Mouse (Mus musculus) bone marrow, adult 2 months (tissue): ENCODE measurements around the gene Gpr180. TPM values are rescaled to one million over a fixed set of nuclear protein-coding genes. Genes with fewer than 3 reads are reported as not detected.
"Not testable (repeated sequence)": the region's sequence is repeated elsewhere in the genome, so short reads cannot be mapped to it uniquely, and the experiment has no call there.

Experiments
- H3K27ac ChIP-seq: fragments of 200-500 bp; 2 replicates; pipeline ENCODE4 v1.5.1; 2012; ENCODE audit warnings: low read depth, mild to moderate bottlenecking, control low read depth, inconsistent platforms, low read length; ENCODE audit not compliant: control insufficient read depth, poor library complexity, insufficient read depth
- H3K4me1 ChIP-seq: fragments of 200-500 bp; 2 replicates; pipeline ENCODE4 v1.6.1; 2011; ENCODE audit warnings: low read length; ENCODE audit not compliant: control insufficient read depth, insufficient read depth
- H3K4me3 ChIP-seq: fragments of 200-500 bp; replicated peaks from 2 replicates; pipeline ENCODE3; 2011; ENCODE audit warnings: mild to moderate bottlenecking, low read depth, low read length, control low read depth; ENCODE audit not compliant: control insufficient read depth
- CTCF ChIP-seq: fragments of 200-500 bp; IDR thresholded peaks from 2 replicates; pipeline ENCODE4 v1.5.1; 2011; ENCODE audit warnings: low read length, control low read depth; ENCODE audit not compliant: control insufficient read depth, insufficient read depth
- POLR2A ChIP-seq: fragments of 200-500 bp; IDR thresholded peaks from 2 replicates; pipeline ENCODE4 v1.6.1; 2011; ENCODE audit warnings: low read depth, mild to moderate bottlenecking, control low read depth, low read length, borderline replicate concordance; ENCODE audit not compliant: control insufficient read depth
- WGBS: fragments of 180-500 bp; shearing (Covaris S2); methylation state at CpG from one replicate; pipeline ENCODE4 v1.1.7; 2018; 5-methylcytosine and 5-hydroxymethylcytosine counted together
- polyA plus RNA-seq: library from polyadenylated mRNA; stranded (reverse); fragments of >200 nt; gene quantifications from 2 replicates; pipeline ENCODE4 v1.2.4, GENCODE M21; 2011; ENCODE audit warnings: low replicate concordance; ENCODE audit not compliant: missing spikeins, insufficient read depth, insufficient read length

Gpr180 gene
- polyA plus RNA-seq = 4.0 TPM in 2 replicates

GRCm38 (mm10) chr14:118136744-118137452 is at the start of gene Gpr180:
Gene Gpr180 (plus strand): TSS chr14:118137158.
- H3K27ac ChIP-seq = peak within 1 kb of the TSS; percentile 52; the same call in 1 of the 2 replicates
- H3K4me3 ChIP-seq = peak within 1 kb of the TSS; percentile 83
- peaks cover 3% of the 10 kb centered on the region for H3K4me1 ChIP-seq
- under 1% methylated on average over 77 of the region's 77 CpGs for WGBS
- TF ChIP-seq CTCF (no peak), POLR2A (peak; percentile 35; the same call in 1 of the 2 replicates)

GRCm38 (mm10) chr14:118088437-118089207 is 48.3 kb upstream of the Gpr180 start:
- WGBS = 5% methylated on average over 22 of the region's 22 CpGs
- TF ChIP-seq CTCF = no peak
- no peak for TF ChIP-seq POLR2A
- H3K4me3 ChIP-seq = peak overlapping the region; percentile 94
- peak overlapping the region; percentile 76 for H3K27ac ChIP-seq
- H3K4me1 ChIP-seq = no peaks in the 10 kb centered on the region

- WGBS = under 1% methylated on average over 44 of the region's 44 CpGs
- H3K27ac ChIP-seq = peak overlapping the region; percentile 76
- H3K4me1 ChIP-seq = no peaks in the 10 kb centered on the region
- peak; percentile 28; the same call in 1 of the 2 replicates for TF ChIP-seq POLR2A
- TF ChIP-seq CTCF = no peak
- H3K4me3 ChIP-seq = peak overlapping the region; percentile 94
Measured at GRCm38 (mm10) chr14:118089215-118089805, 47.6 kb upstream of the Gpr180 start.

GRCm38 (mm10) chr14:118089806-118090392 is 47.1 kb upstream of the Gpr180 start:
- no peak for TF ChIP-seq CTCF
- TF ChIP-seq POLR2A = no peak
- peak overlapping the region; percentile 3 for H3K27ac ChIP-seq
- 2% methylated on average over 18 of the region's 18 CpGs for WGBS

GRCm38 (mm10) chr14:118098265-118098664 is 38.7 kb upstream of the Gpr180 start:
- no peaks in the 10 kb centered on the region; the same call in 1 of the 2 replicates for H3K4me1 ChIP-seq
- TF ChIP-seq POLR2A = no peak
- no peak for TF ChIP-seq CTCF
- H3K4me3 ChIP-seq = no peak overlapping the region
- no peak overlapping the region for H3K27ac ChIP-seq
- 47% methylated on average over 2 of the region's 2 CpGs for WGBS

More at GRCm38 (mm10) chr14:118089806-118090392, 47.1 kb upstream of the Gpr180 start:
- H3K4me1 ChIP-seq = no peaks in the 10 kb centered on the region
- peak overlapping the region; percentile 94 for H3K4me3 ChIP-seq

GRCm38 (mm10) chr14:118101227-118101990 is 35.5 kb upstream of the Gpr180 start:
- Histone ChIP-seq H3K4me3 (peak overlapping the region; percentile 61), H3K27ac (peak overlapping the region; percentile 83), H3K4me1 (no peaks in the 10 kb centered on the region; the same call in 1 of the 2 replicates)
- TF ChIP-seq POLR2A = no peak
- TF ChIP-seq CTCF = no peak
- 47% methylated on average over 14 of the region's 14 CpGs for WGBS

- not testable (repeated sequence) for H3K4me3 ChIP-seq, H3K27ac ChIP-seq, H3K4me1 ChIP-seq
- WGBS = 88% methylated on average over 2 of the region's 2 CpGs
Measured at GRCm38 (mm10) chr14:118107479-118107878, 29.5 kb upstream of the Gpr180 start.
